Mouse (Mus musculus): ENCODE results near the gene Mrps14. TPM values are rescaled to one million over a fixed set of nuclear protein-coding genes. Genes with fewer than 3 reads are reported as not detected.
A peak's percentile ranks its signal among the peaks of the same experiment; 100 is the strongest.

Mrps14 gene
- total and polyA plus RNA-seq, 2 experiments from 2014 or later = 17.7 to 111 TPM

- H3K9me3 ChIP-seq (ENCODE audit: low read length) = no peaks in the 10 kb centered on the region
- H3K27me3 ChIP-seq (ENCODE audit: insufficient read depth, low read length) = no peaks in the 10 kb centered on the region
- H3K27ac ChIP-seq (ENCODE audit: low read depth, low read length) = no peak overlapping the region
- no peak overlapping the region for H3K4me3 ChIP-seq (ENCODE audit: low read depth, low read length)
- no peak for ATAC-seq (ENCODE audit: low FRiP score)
- no peak overlapping the region for H3K9ac ChIP-seq (replicated peaks; ENCODE audit: low read length, poor library complexity, severe bottlenecking)
- TF ChIP-seq CTCF (IDR thresholded peaks at IDR 0.05) = peak; percentile 77
- no peak overlapping the region for H3K4me2 ChIP-seq (ENCODE audit: low read depth, low read length, poor library complexity, severe bottlenecking)
- no peaks in the 10 kb centered on the region for H3K4me1 ChIP-seq (ENCODE audit: insufficient read depth, low read length)
- peak; percentile 75 for DNase-seq (ENCODE audit: low spot score)
- WGBS = 50% methylated on average over 4 of the region's 4 CpGs
- H3K36me3 ChIP-seq (ENCODE audit: insufficient read depth, low read length) = 0 out of 2 replicates have a peak, but pooled peaks cover 2% of the 10 kb centered on the region
Measured at GRCm38 (mm10) chr1:160231013-160231412, 36.0 kb downstream of the Mrps14 start.

- no peak for TF ChIP-seq CTCF (IDR thresholded peaks at IDR 0.05)
- no peaks in the 10 kb centered on the region for H3K4me1 ChIP-seq (ENCODE audit: insufficient read depth, low read length)
- no peaks in the 10 kb centered on the region for H3K27me3 ChIP-seq (ENCODE audit: insufficient read depth, low read length)
- 60% methylated on average over 3 of the region's 3 CpGs for WGBS
- no peak overlapping the region for H3K4me3 ChIP-seq (ENCODE audit: low read depth, low read length)
- no peak overlapping the region for H3K4me2 ChIP-seq (ENCODE audit: low read depth, low read length, poor library complexity, severe bottlenecking)
- H3K36me3 ChIP-seq (ENCODE audit: insufficient read depth, low read length) = 0 out of 2 replicates have a peak, but pooled peaks cover 2% of the 10 kb centered on the region
- H3K27ac ChIP-seq (ENCODE audit: low read depth, low read length) = no peak overlapping the region
- no peak overlapping the region for H3K9ac ChIP-seq (replicated peaks; ENCODE audit: low read length, poor library complexity, severe bottlenecking)
- no peak for DNase-seq (ENCODE audit: low spot score)
- no peak for ATAC-seq (ENCODE audit: low FRiP score)
- no peaks in the 10 kb centered on the region for H3K9me3 ChIP-seq (ENCODE audit: low read length)
Measured at GRCm38 (mm10) chr1:160232113-160232512, 37.1 kb downstream of the Mrps14 start.

- Histone ChIP-seq H3K4me1 (ENCODE audit: insufficient read depth, low read length) (no peaks in the 10 kb centered on the region), H3K9me3 (ENCODE audit: low read length) (no peaks in the 10 kb centered on the region), H3K36me3 (ENCODE audit: insufficient read depth, low read length) (0 out of 2 replicates have a peak, but pooled peaks cover 2% of the 10 kb centered on the region), H3K9ac (replicated peaks; ENCODE audit: low read length, poor library complexity, severe bottlenecking) (no peak overlapping the region), H3K27me3 (ENCODE audit: insufficient read depth, low read length) (no peaks in the 10 kb centered on the region), H3K4me2 (ENCODE audit: low read depth, low read length, poor library complexity, severe bottlenecking) (no peak overlapping the region), H3K4me3 (ENCODE audit: low read depth, low read length) (no peak overlapping the region), H3K27ac (ENCODE audit: low read depth, low read length) (no peak overlapping the region)
- no peak for DNase-seq (ENCODE audit: low spot score)
- ATAC-seq (ENCODE audit: low FRiP score) = no peak
- no peak for TF ChIP-seq CTCF (IDR thresholded peaks at IDR 0.05)
Measured at GRCm38 (mm10) chr1:160233921-160234320, 38.9 kb downstream of the Mrps14 start.

GRCm38 (mm10) chr1:160237981-160238380 lies 43.0 kb downstream of the Mrps14 start:
- TF ChIP-seq CTCF (IDR thresholded peaks at IDR 0.05) = no peak

GRCm38 (mm10) chr1:160238852-160239443 lies 43.9 kb downstream of the Mrps14 start:
- ATAC-seq (ENCODE audit: low FRiP score) = no peak
- Histone ChIP-seq H3K27ac (ENCODE audit: low read depth, low read length) (no peak overlapping the region), H3K4me2 (ENCODE audit: low read depth, low read length, poor library complexity, severe bottlenecking) (no peak overlapping the region), H3K4me3 (ENCODE audit: low read depth, low read length) (no peak overlapping the region), H3K4me1 (ENCODE audit: insufficient read depth, low read length) (no peaks in the 10 kb centered on the region), H3K27me3 (ENCODE audit: insufficient read depth, low read length) (no peaks in the 10 kb centered on the region), H3K9ac (replicated peaks; ENCODE audit: low read length, poor library complexity, severe bottlenecking) (no peak overlapping the region), H3K9me3 (ENCODE audit: low read length) (no peaks in the 10 kb centered on the region), H3K36me3 (ENCODE audit: insufficient read depth, low read length) (0 out of 2 replicates have a peak, but pooled peaks cover 9% of the 10 kb centered on the region)
- DNase-seq (ENCODE audit: low spot score) = no peak
- 92% methylated on average over 1 of the region's 1 CpGs for WGBS
- peak; percentile 24; the same call in 1 of the 2 replicates for TF ChIP-seq CTCF (IDR thresholded peaks at IDR 0.05)

More at GRCm38 (mm10) chr1:160237981-160238380, 43.0 kb downstream of the Mrps14 start:
- Histone ChIP-seq H3K36me3 (ENCODE audit: insufficient read depth, low read length) (0 out of 2 replicates have a peak, but pooled peaks cover 9% of the 10 kb centered on the region), H3K9ac (replicated peaks; ENCODE audit: low read length, poor library complexity, severe bottlenecking) (no peak overlapping the region), H3K9me3 (ENCODE audit: low read length) (no peaks in the 10 kb centered on the region), H3K27ac (ENCODE audit: low read depth, low read length) (no peak overlapping the region), H3K27me3 (ENCODE audit: insufficient read depth, low read length) (no peaks in the 10 kb centered on the region), H3K4me1 (ENCODE audit: insufficient read depth, low read length) (no peaks in the 10 kb centered on the region), H3K4me3 (ENCODE audit: low read depth, low read length) (no peak overlapping the region), H3K4me2 (ENCODE audit: low read depth, low read length, poor library complexity, severe bottlenecking) (no peak overlapping the region)
- DNase-seq (ENCODE audit: low spot score) = no peak
- ATAC-seq (ENCODE audit: low FRiP score) = no peak
- 90% methylated on average over 2 of the region's 2 CpGs for WGBS

- DNase-seq (ENCODE audit: low spot score) (no peak), ATAC-seq (ENCODE audit: low FRiP score) (no peak)
- no peaks in the 10 kb centered on the region for H3K9me3 ChIP-seq (ENCODE audit: low read length)
- H3K4me2 ChIP-seq (ENCODE audit: low read depth, low read length, poor library complexity, severe bottlenecking) = no peak overlapping the region
- WGBS = 90% methylated on average over 2 of the region's 2 CpGs
- no peak overlapping the region for H3K27ac ChIP-seq (ENCODE audit: low read depth, low read length)
- 0 out of 2 replicates have a peak, but pooled peaks cover 7% of the 10 kb centered on the region for H3K36me3 ChIP-seq (ENCODE audit: insufficient read depth, low read length)
- TF ChIP-seq CTCF (IDR thresholded peaks at IDR 0.05) = no peak
- H3K4me3 ChIP-seq (ENCODE audit: low read depth, low read length) = no peak overlapping the region
- H3K9ac ChIP-seq (replicated peaks; ENCODE audit: low read length, poor library complexity, severe bottlenecking) = no peak overlapping the region
- no peaks in the 10 kb centered on the region for H3K4me1 ChIP-seq (ENCODE audit: insufficient read depth, low read length)
- no peaks in the 10 kb centered on the region for H3K27me3 ChIP-seq (ENCODE audit: insufficient read depth, low read length)
Measured at GRCm38 (mm10) chr1:160240091-160240490, 45.1 kb downstream of the Mrps14 start.
